Mouse (Mus musculus) forebrain, embryonic 15.5 days (tissue): Measurements from ENCODE around the gene Rcbtb2. TPM values are rescaled to one million over a fixed set of nuclear protein-coding genes. Genes with fewer than 3 reads are reported as not detected.

ENCODE experiments used
- ATAC-seq: fragments of 200-750 bp; cut with Nextera tagmentation; replicated peaks from 2 replicates; pipeline ENCODE4 v1.8.0; 2017; ENCODE audit warnings: mild to moderate bottlenecking, moderate TSS enrichment, moderate library complexity
- H3K27ac ChIP-seq: fragments of 300-500 bp; sonication (generic); replicated peaks from 2 replicates; pipeline ENCODE4 v1.5.1; 2015; ENCODE audit warnings: mild to moderate bottlenecking, inconsistent platforms
- H3K27me3 ChIP-seq: fragments of 300-500 bp; sonication (generic); 2 replicates; pipeline ENCODE4 v1.6.1; 2015; ENCODE audit warnings: inconsistent platforms
- H3K36me3 ChIP-seq: fragments of 300-500 bp; sonication (generic); 2 replicates; pipeline ENCODE4 v1.6.1; 2015; ENCODE audit warnings: mild to moderate bottlenecking, inconsistent platforms
- H3K4me1 ChIP-seq: fragments of 300-500 bp; sonication (generic); 2 replicates; pipeline ENCODE4 v1.6.1; 2015; ENCODE audit warnings: inconsistent platforms
- H3K4me2 ChIP-seq: fragments of 300-500 bp; sonication (generic); replicated peaks from 2 replicates; pipeline ENCODE4 v1.6.1; 2015; ENCODE audit warnings: mild to moderate bottlenecking, inconsistent platforms
- H3K4me3 ChIP-seq: fragments of 300-500 bp; sonication (generic); 2 replicates; pipeline ENCODE4 v1.5.1; 2015; ENCODE audit warnings: mild to moderate bottlenecking, inconsistent platforms
- H3K9ac ChIP-seq: fragments of 300-500 bp; sonication (generic); replicated peaks from 2 replicates; pipeline ENCODE4 v1.6.1; 2015; ENCODE audit warnings: mild to moderate bottlenecking, inconsistent platforms
- H3K9me3 ChIP-seq: fragments of 300-500 bp; sonication (generic); 2 replicates; pipeline ENCODE4 v1.6.1; 2016; ENCODE audit warnings: inconsistent platforms
- WGBS: fragments of 180-500 bp; shearing (Covaris S2); methylation state at CpG from one replicate; pipeline ENCODE4 v1.1.7; 2015; ENCODE audit warnings: mixed read lengths; 5-methylcytosine and 5-hydroxymethylcytosine counted together
- polyA plus RNA-seq: library from polyadenylated mRNA; unstranded; fragments of >200 nt; fragmentation: Nextera tagmentation; extraction: Ambion mirVana; gene quantifications from 2 replicates; pipeline ENCODE4 v1.2.1, GENCODE M21; 2015

Gene Rcbtb2
- polyA plus RNA-seq, 1 experiment from 2014 or later, result 90.8 TPM

GRCm38 (mm10) chr14:73181144-73181543 is 58.3 kb downstream of the Rcbtb2 start:
- peak; percentile 63; the same call in 1 of the 2 replicates for ATAC-seq
- no peak overlapping the region for H3K9ac ChIP-seq
- peaks cover 43% of the 10 kb centered on the region for H3K36me3 ChIP-seq
- no peak overlapping the region for H3K27ac ChIP-seq
- WGBS, result 33% methylated on average over 2 of the region's 2 CpGs
- no peak overlapping the region for H3K4me2 ChIP-seq
- no peaks in the 10 kb centered on the region for H3K27me3 ChIP-seq
- no peak overlapping the region for H3K4me3 ChIP-seq
- 0 out of 2 replicates have a peak, but pooled peaks cover 8% of the 10 kb centered on the region for H3K9me3 ChIP-seq
- H3K4me1 ChIP-seq, result peaks cover 5% of the 10 kb centered on the region; the same call in 1 of the 2 replicates

- WGBS, result 89% methylated on average over 7 of the region's 7 CpGs
- H3K4me3 ChIP-seq, result no peak overlapping the region
- no peak overlapping the region for H3K4me2 ChIP-seq
- no peaks in the 10 kb centered on the region for H3K27me3 ChIP-seq
- 0 out of 2 replicates have a peak, but pooled peaks cover 8% of the 10 kb centered on the region for H3K9me3 ChIP-seq
- H3K4me1 ChIP-seq, result no peaks in the 10 kb centered on the region
- H3K27ac ChIP-seq, result no peak overlapping the region
- no peak for ATAC-seq
- no peak overlapping the region for H3K9ac ChIP-seq
- H3K36me3 ChIP-seq, result peaks cover 22% of the 10 kb centered on the region
Measured at GRCm38 (mm10) chr14:73186875-73187274, 64.0 kb downstream of the Rcbtb2 start.

- Histone ChIP-seq H3K9me3 (no peaks in the 10 kb centered on the region), H3K9ac (no peak overlapping the region), H3K4me3 (no peak overlapping the region), H3K4me2 (no peak overlapping the region), H3K27me3 (no peaks in the 10 kb centered on the region), H3K36me3 (peaks cover 19% of the 10 kb centered on the region), H3K4me1 (peaks cover 8% of the 10 kb centered on the region), H3K27ac (peak overlapping the region; percentile 46)
- no peak for ATAC-seq
- 59% methylated on average over 5 of the region's 5 CpGs for WGBS
Measured at GRCm38 (mm10) chr14:73199058-73199457, 76.2 kb downstream of the Rcbtb2 start.

- no peak overlapping the region for H3K4me3 ChIP-seq
- 82% methylated on average over 3 of the region's 3 CpGs for WGBS
- peaks cover 16% of the 10 kb centered on the region for H3K36me3 ChIP-seq
- H3K9ac ChIP-seq, result no peak overlapping the region
- H3K4me1 ChIP-seq, result peaks cover 8% of the 10 kb centered on the region
- H3K4me2 ChIP-seq, result no peak overlapping the region
- ATAC-seq, result no peak
- H3K9me3 ChIP-seq, result no peaks in the 10 kb centered on the region
- no peaks in the 10 kb centered on the region for H3K27me3 ChIP-seq
- H3K27ac ChIP-seq, result no peak overlapping the region
Measured at GRCm38 (mm10) chr14:73201447-73201846, 78.6 kb downstream of the Rcbtb2 start.

GRCm38 (mm10) chr14:73204016-73204415 is 81.2 kb downstream of the Rcbtb2 start:
- Histone ChIP-seq H3K9me3 (no peaks in the 10 kb centered on the region), H3K4me1 (peaks cover 5% of the 10 kb centered on the region), H3K4me3 (no peak overlapping the region), H3K27ac (no peak overlapping the region), H3K36me3 (peaks cover 4% of the 10 kb centered on the region; the same call in 1 of the 2 replicates), H3K27me3 (no peaks in the 10 kb centered on the region), H3K4me2 (no peak overlapping the region), H3K9ac (no peak overlapping the region)
- 88% methylated on average over 3 of the region's 3 CpGs for WGBS
- no peak for ATAC-seq

- no peak overlapping the region for H3K9ac ChIP-seq
- H3K4me1 ChIP-seq, result no peaks in the 10 kb centered on the region
- H3K36me3 ChIP-seq, result peaks cover 18% of the 10 kb centered on the region
- no peaks in the 10 kb centered on the region for H3K27me3 ChIP-seq
- no peak for ATAC-seq
- no peaks in the 10 kb centered on the region for H3K9me3 ChIP-seq
- H3K27ac ChIP-seq, result no peak overlapping the region
- no peak overlapping the region for H3K4me3 ChIP-seq
- H3K4me2 ChIP-seq, result no peak overlapping the region
Measured at GRCm38 (mm10) chr14:73209262-73209661, 86.4 kb downstream of the Rcbtb2 start.

- Histone ChIP-seq H3K36me3 (peaks cover 24% of the 10 kb centered on the region), H3K9me3 (no peaks in the 10 kb centered on the region), H3K27me3 (no peaks in the 10 kb centered on the region), H3K9ac (no peak overlapping the region), H3K27ac (no peak overlapping the region), H3K4me1 (no peaks in the 10 kb centered on the region), H3K4me2 (no peak overlapping the region), H3K4me3 (no peak overlapping the region)
- WGBS, result 95% methylated on average over 8 of the region's 8 CpGs
- no peak for ATAC-seq
Measured at GRCm38 (mm10) chr14:73210196-73210595, 87.4 kb downstream of the Rcbtb2 start.

- H3K27ac ChIP-seq, result no peak overlapping the region
- H3K27me3 ChIP-seq, result no peaks in the 10 kb centered on the region
- peaks cover 29% of the 10 kb centered on the region for H3K36me3 ChIP-seq
- H3K9me3 ChIP-seq, result no peaks in the 10 kb centered on the region
- H3K9ac ChIP-seq, result no peak overlapping the region
- H3K4me1 ChIP-seq, result no peaks in the 10 kb centered on the region
- H3K4me2 ChIP-seq, result no peak overlapping the region
- H3K4me3 ChIP-seq, result no peak overlapping the region
- no peak for ATAC-seq
- 93% methylated on average over 5 of the region's 5 CpGs for WGBS
Measured at GRCm38 (mm10) chr14:73211477-73211876, 88.6 kb downstream of the Rcbtb2 start.

GRCm38 (mm10) chr14:73217062-73217461 is 94.2 kb downstream of the Rcbtb2 start:
- Histone ChIP-seq H3K4me3 (no peak overlapping the region), H3K36me3 (peaks cover 20% of the 10 kb centered on the region), H3K4me1 (no peaks in the 10 kb centered on the region), H3K27me3 (no peaks in the 10 kb centered on the region), H3K9ac (no peak overlapping the region), H3K27ac (0 out of 2 replicates have a peak overlapping the region, but pooled peaks have one; percentile 21), H3K4me2 (no peak overlapping the region), H3K9me3 (no peaks in the 10 kb centered on the region)
- no peak for ATAC-seq
- 82% methylated on average over 1 of the region's 1 CpGs for WGBS

GRCm38 (mm10) chr14:73222316-73222970 is 99.6 kb downstream of the Rcbtb2 start:
- Histone ChIP-seq H3K27me3 (no peaks in the 10 kb centered on the region), H3K4me3 (no peak overlapping the region), H3K27ac (no peak overlapping the region), H3K36me3 (no peaks in the 10 kb centered on the region), H3K9ac (no peak overlapping the region), H3K4me1 (peaks cover 9% of the 10 kb centered on the region), H3K9me3 (no peaks in the 10 kb centered on the region), H3K4me2 (no peak overlapping the region)
- WGBS, result 92% methylated on average over 9 of the region's 9 CpGs
- no peak for ATAC-seq

- Histone ChIP-seq H3K36me3 (no peaks in the 10 kb centered on the region), H3K9ac (no peak overlapping the region), H3K9me3 (no peaks in the 10 kb centered on the region), H3K4me2 (no peak overlapping the region), H3K27ac (peak overlapping the region; percentile 54; the same call in 1 of the 2 replicates), H3K4me1 (peaks cover 12% of the 10 kb centered on the region), H3K4me3 (no peak overlapping the region), H3K27me3 (no peaks in the 10 kb centered on the region)
- no peak for ATAC-seq
- WGBS, result 61% methylated on average over 3 of the region's 3 CpGs
Measured at GRCm38 (mm10) chr14:73226346-73226745, 103.5 kb downstream of the Rcbtb2 start.

- peaks cover 15% of the 10 kb centered on the region for H3K4me1 ChIP-seq
- no peak overlapping the region for H3K27ac ChIP-seq
- H3K4me3 ChIP-seq, result no peak overlapping the region
- H3K4me2 ChIP-seq, result no peak overlapping the region
- no peak for ATAC-seq
- no peaks in the 10 kb centered on the region for H3K9me3 ChIP-seq
- H3K27me3 ChIP-seq, result no peaks in the 10 kb centered on the region
- WGBS, result 9% methylated on average over 1 of the region's 1 CpGs
- no peak overlapping the region for H3K9ac ChIP-seq
- no peaks in the 10 kb centered on the region for H3K36me3 ChIP-seq
Measured at GRCm38 (mm10) chr14:73226849-73227248, 104.0 kb downstream of the Rcbtb2 start.
